Mouse (Mus musculus) neural tube, embryonic 11.5 days (tissue): ENCODE results near the gene Fbxo11. TPM values are rescaled to one million over a fixed set of nuclear protein-coding genes. Genes with fewer than 3 reads are reported as not detected.
"Not testable (repeated sequence)": the region's sequence is repeated elsewhere in the genome, so short reads cannot be mapped to it uniquely, and the experiment has no call there.

ENCODE experiments used
- ATAC-seq: fragments of 200-750 bp; cut with Nextera tagmentation; 2 replicates; pipeline ENCODE4 v1.8.0; 2017; ENCODE audit warnings: moderate number of reproducible peaks, mild to moderate bottlenecking, moderate TSS enrichment, moderate library complexity; ENCODE audit not compliant: insufficient read depth, low FRiP score, low TSS enrichment
- DNase-seq: peaks from one replicate; pipeline ENCODE4 v3.0.0-alpha.2; 2015; ENCODE audit warnings: low spot score
- H3K27ac ChIP-seq: fragments of 300-500 bp; sonication (generic); 2 replicates; pipeline ENCODE4 v1.5.1; 2014; ENCODE audit warnings: low read depth, mild to moderate bottlenecking, low read length
- H3K27me3 ChIP-seq: fragments of 300-500 bp; sonication (generic); 2 replicates; pipeline ENCODE4 v1.6.1; 2014; ENCODE audit warnings: mild to moderate bottlenecking, low read length, mixed read lengths; ENCODE audit not compliant: control insufficient read depth, insufficient read depth
- H3K36me3 ChIP-seq: fragments of 300-500 bp; sonication (generic); 2 replicates; pipeline ENCODE4 v1.6.1; 2014; ENCODE audit warnings: mild to moderate bottlenecking, low read length, moderate library complexity, mixed read lengths; ENCODE audit not compliant: control insufficient read depth, insufficient read depth
- H3K4me1 ChIP-seq: fragments of 300-500 bp; sonication (generic); 2 replicates; pipeline ENCODE4 v1.6.1; 2014; ENCODE audit warnings: low read length, mixed read lengths; ENCODE audit not compliant: control insufficient read depth, insufficient read depth
- H3K4me2 ChIP-seq: fragments of 300-500 bp; sonication (generic); 2 replicates; pipeline ENCODE4 v1.6.1; 2014; ENCODE audit warnings: low read depth, mild to moderate bottlenecking, moderate library complexity
- H3K4me3 ChIP-seq: fragments of 300-500 bp; sonication (generic); 2 replicates; pipeline ENCODE4 v1.5.1; 2014; ENCODE audit warnings: low read depth, low read length
- H3K9ac ChIP-seq: fragments of 300-500 bp; sonication (generic); 2 replicates; pipeline ENCODE4 v1.6.1; 2014; ENCODE audit warnings: mild to moderate bottlenecking, low read length
- H3K9me3 ChIP-seq: fragments of 300-500 bp; sonication (generic); 2 replicates; pipeline ENCODE4 v1.6.1; 2016; ENCODE audit warnings: low read length; ENCODE audit not compliant: control insufficient read depth
- WGBS: fragments of 180-500 bp; shearing (Covaris S2); extraction: QIAGEN DNeasy Blood & Tissue Kit; methylation state at CpG from one replicate; pipeline ENCODE4 v1.1.7; 2014; 5-methylcytosine and 5-hydroxymethylcytosine counted together
- polyA plus RNA-seq: library from polyadenylated mRNA; unstranded; fragments of >200 nt; fragmentation: Nextera tagmentation; extraction: Ambion mirVana; gene quantifications from 2 replicates; pipeline ENCODE4 v1.2.1, GENCODE M21; 2014

Fbxo11 gene
- polyA plus RNA-seq, 1 experiment from 2014 or later = 40.4 TPM

DNA sequence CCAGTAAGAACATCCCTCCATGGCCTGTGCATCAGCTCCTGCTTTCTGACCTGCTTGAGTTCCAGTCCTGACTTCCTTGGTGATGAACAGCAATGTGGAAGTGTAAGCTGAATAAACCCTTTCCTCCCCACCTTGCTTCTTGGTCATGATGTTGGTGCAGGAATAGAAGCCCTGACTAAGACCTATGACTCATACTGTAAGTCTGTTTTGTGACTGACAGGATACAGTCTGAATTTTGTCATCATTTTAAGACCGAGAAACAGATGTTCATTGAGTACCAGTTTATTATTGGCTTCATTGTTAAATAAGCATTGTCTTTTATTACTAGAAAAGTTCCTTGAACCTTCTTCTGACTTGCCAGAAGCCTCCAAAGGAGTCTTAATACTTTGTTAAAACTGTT is 85.4 kb downstream of the Fbxo11 start:
- H3K4me2 ChIP-seq, H3K27me3 ChIP-seq, H3K4me1 ChIP-seq, H3K4me3 ChIP-seq, H3K9ac ChIP-seq, H3K9me3 ChIP-seq, DNase-seq, ATAC-seq, H3K36me3 ChIP-seq, H3K27ac ChIP-seq: not testable (repeated sequence)
- 79% methylated on average over 1 of the region's 1 CpGs for WGBS

DNA sequence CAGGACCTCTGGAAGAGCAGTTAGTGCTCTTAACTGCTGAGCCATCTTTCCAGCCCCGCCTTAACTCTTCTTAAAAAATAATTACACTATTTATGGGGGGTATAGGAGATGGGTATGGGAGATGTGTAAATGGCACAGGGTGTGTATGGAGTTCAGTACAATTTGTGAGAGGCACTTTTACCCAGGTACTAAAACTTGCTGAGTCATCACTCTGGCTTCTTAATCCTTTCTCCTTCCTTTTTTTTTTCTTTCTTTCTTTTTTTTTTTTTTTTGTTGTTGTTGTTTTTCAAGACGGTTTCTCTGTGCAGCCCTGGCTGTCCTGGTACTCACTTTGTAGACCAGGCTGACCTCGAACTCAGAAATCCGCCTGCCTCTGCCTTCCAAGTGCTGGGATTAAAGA is 88.2 kb downstream of the Fbxo11 start:
- 89% methylated on average over 4 of the region's 4 CpGs for WGBS
- H3K9me3 ChIP-seq, H3K36me3 ChIP-seq, H3K4me3 ChIP-seq, H3K4me1 ChIP-seq, H3K4me2 ChIP-seq, H3K27me3 ChIP-seq, DNase-seq, ATAC-seq, H3K9ac ChIP-seq, H3K27ac ChIP-seq: not testable (repeated sequence)

DNA sequence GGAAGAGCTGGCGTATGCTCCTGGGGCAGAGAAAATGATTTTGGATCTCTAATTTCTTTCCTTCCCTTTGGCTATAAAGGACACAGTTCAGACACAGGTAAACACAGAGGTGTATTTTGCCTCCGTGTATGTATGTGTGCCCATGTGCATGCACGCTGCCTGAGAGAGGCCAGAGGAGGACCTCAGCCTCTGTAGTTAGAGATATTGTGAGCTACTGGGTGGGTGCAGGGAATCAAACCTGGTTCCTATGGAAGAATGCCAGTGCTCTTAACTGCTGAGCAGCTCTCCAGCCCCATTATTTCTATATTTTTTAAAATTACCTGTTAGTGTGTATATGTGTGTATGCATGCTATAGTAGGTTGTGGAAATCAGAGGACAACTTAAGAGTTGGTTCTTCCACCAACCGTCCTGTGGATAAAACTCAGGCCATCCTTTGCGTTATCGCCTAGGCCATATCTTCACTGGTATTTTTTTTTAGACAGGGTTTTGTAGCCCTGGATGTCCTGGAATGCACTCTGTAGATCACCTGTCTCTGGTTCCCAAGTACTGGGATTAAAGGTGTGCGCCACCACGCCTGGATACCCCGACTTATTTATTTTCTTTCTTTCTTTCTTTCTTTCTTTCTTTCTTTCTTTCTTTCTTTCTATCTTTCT is 88.8 kb downstream of the Fbxo11 start:
- Histone ChIP-seq H3K4me1 (peaks cover 8% of the 10 kb centered on the region; the same call in 1 of the 2 replicates), H3K9me3 (no peaks in the 10 kb centered on the region), H3K9ac (peak overlapping the region; percentile 92; the same call in 1 of the 2 replicates), H3K27ac (no peak overlapping the region), H3K27me3 (no peaks in the 10 kb centered on the region), H3K4me2 (peak overlapping the region; percentile 74), H3K36me3 (no peaks in the 10 kb centered on the region), H3K4me3 (peak overlapping the region; percentile 97)
- WGBS = 76% methylated on average over 9 of the region's 9 CpGs
- no peak for DNase-seq
- no peak for ATAC-seq

DNA sequence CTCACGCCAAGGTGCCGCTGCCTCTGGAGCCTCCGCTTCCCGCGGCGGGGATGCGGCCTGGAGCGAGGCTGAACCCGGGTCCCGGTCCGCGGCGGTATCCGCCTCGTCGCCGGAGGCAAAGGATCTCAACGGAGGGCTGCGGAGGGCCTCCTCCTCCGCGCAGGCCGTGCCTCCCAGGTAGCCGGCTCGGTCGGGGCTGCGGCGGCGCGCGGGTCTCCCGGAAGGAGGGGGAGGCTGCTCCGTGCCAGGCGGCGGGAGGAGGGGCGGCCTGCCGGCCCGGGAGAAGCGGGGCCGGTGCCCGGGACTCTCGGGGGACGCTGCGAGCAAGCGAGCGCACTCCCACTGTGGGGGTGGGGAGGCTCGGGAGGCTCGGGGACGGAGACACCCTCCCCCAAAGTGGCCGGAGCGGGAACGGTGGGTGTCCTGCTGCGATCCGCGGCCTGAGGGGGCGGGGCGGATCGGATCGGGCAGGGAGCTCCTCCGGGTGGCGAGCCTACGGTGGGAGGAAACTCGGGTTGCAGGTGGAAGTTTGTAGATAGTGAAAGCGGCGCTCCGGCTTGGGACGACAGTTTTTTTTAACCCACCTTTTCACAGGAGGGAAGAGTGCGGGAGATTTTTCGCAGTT is 89.8 kb downstream of the Fbxo11 start:
- DNase-seq (peak; percentile 57), ATAC-seq (peak; percentile 67)
- WGBS = 0% methylated on average over 50 of the region's 68 CpGs
- peak overlapping the region; percentile 92 for H3K9ac ChIP-seq
- H3K4me1 ChIP-seq = peaks cover 8% of the 10 kb centered on the region; the same call in 1 of the 2 replicates
- H3K27ac ChIP-seq = peak overlapping the region; percentile 64
- no peaks in the 10 kb centered on the region for H3K36me3 ChIP-seq
- H3K9me3 ChIP-seq = no peaks in the 10 kb centered on the region
- no peaks in the 10 kb centered on the region for H3K27me3 ChIP-seq
- H3K4me2 ChIP-seq = peak overlapping the region; percentile 74
- peak overlapping the region; percentile 97 for H3K4me3 ChIP-seq

DNA sequence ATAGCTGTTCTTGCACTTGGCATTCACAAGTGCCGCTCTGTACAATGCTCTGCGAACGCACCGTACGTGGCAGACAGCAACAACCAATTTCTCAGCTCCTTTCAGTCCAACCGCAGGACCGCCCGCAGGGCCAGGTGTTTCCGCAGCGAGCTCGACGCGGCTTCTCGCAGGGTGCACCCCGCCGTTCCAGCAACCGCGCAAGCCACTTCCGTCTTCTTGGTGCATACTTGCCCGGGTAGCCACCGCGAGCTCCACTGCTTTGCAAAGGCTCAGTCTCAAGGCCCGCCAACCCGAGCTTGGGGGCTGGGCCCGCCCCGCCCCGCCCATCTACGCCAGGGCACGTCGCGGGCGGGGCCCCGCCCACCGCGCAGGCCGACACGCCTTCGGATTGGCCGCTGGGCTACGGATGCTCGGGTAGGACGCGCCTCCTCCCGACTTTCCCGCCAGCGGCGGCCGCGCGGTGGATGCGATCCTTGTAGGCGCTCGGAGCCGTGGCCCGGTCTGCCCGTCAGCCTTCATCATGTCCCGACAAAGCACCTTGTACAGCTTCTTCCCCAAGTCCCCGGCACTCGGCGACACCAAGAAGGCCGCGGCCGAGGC is 90.4 kb downstream of the Fbxo11 start, which contains the start of gene Msh6:
TSS of gene Msh6 (plus strand) at position 434 of the 600 bp plus-strand sequence.
- DNase-seq = peak; percentile 99
- Histone ChIP-seq H3K36me3 (no peaks in the 10 kb centered on the region), H3K4me1 (peaks cover 8% of the 10 kb centered on the region; the same call in 1 of the 2 replicates), H3K4me2 (peak within 1 kb of the TSS; percentile 74), H3K4me3 (peak within 1 kb of the TSS; percentile 97), H3K9ac (peak within 1 kb of the TSS; percentile 92), H3K27ac (peak within 1 kb of the TSS; percentile 64), H3K9me3 (no peaks in the 10 kb centered on the region), H3K27me3 (no peaks in the 10 kb centered on the region)
- ATAC-seq = peak; percentile 98
- under 1% methylated on average over 53 of the region's 63 CpGs for WGBS

DNA sequence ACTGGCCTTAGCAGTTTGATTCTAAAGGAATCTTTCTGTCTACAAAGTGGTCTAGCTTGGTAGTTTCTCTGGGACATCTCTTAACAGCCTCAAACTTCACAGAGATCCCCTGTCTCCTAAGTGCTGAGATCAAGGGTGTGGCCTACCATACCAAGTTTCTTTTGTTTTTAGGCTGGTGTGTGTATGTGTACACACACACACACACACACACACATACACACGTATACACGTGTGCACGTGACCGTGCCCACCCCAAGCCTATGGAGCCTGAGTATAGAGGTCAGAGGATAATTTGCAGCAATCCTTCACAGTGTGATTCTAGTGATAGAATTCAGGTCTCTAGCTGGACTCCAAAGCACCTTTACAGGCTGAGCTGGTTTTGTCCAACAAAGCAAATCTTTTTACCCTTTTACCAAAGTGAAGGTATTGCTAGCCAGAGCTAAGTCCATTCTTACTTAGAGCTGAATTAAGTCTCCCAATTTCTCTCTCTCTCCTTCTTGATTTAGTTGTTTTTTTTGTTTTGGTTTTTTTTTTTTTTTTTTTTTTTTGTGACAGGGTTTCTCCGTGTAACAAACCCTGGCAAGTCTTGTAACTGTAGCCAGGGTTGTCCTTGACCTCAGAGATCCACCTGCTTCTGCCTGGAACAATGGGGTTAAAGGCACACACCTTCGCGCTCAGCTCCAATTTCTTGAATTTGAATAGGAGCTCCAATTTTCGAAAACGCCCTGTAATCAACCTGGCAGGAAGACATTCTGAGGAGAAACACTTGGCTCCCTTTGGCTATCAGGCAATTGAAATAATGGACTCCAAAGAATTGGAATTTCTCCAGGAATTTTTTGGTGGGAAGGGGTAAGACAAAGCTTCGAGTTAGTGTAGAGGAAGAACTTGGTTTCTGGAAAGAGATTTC is 91.6 kb downstream of the Fbxo11 start:
- no peak overlapping the region for H3K27ac ChIP-seq
- H3K4me3 ChIP-seq = no peak overlapping the region
- DNase-seq (no peak), ATAC-seq (no peak)
- no peaks in the 10 kb centered on the region for H3K27me3 ChIP-seq
- 71% methylated on average over 10 of the region's 10 CpGs for WGBS
- no peaks in the 10 kb centered on the region for H3K9me3 ChIP-seq
- no peak overlapping the region for H3K4me2 ChIP-seq
- no peak overlapping the region for H3K9ac ChIP-seq
- no peaks in the 10 kb centered on the region for H3K36me3 ChIP-seq
- peaks cover 8% of the 10 kb centered on the region; the same call in 1 of the 2 replicates for H3K4me1 ChIP-seq

DNA sequence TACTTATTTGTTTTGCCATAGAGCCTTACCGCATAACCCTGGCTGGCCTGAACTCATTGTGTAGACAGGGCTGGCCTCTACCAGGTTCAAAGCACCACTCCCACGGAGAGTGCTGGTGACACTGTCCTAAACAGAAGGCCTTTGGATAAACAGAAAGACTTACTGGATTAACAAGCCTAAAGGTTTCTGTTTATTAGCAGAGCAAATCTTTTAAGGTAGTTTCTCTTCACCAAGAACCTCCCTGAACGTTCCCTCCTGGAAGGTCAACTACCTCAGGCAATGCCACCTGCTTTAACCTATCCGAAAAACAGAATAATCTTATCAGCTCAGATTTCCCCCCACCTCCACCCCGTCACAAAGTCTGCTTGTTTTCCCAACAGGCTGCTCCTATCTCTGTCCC is 92.2 kb downstream of the Fbxo11 start:
- peaks cover 8% of the 10 kb centered on the region; the same call in 1 of the 2 replicates for H3K4me1 ChIP-seq
- H3K36me3 ChIP-seq = no peaks in the 10 kb centered on the region
- H3K9ac ChIP-seq = no peak overlapping the region
- no peak overlapping the region for H3K4me3 ChIP-seq
- H3K4me2 ChIP-seq = no peak overlapping the region
- ATAC-seq = no peak
- DNase-seq = no peak
- no peaks in the 10 kb centered on the region for H3K27me3 ChIP-seq
- no peak overlapping the region for H3K27ac ChIP-seq
- WGBS = 86% methylated on average over 5 of the region's 5 CpGs
- H3K9me3 ChIP-seq = no peaks in the 10 kb centered on the region
